Mouse (Mus musculus): Measurements from ENCODE around the gene Ppp1r9b. TPM values are rescaled to one million over a fixed set of nuclear protein-coding genes. Genes with fewer than 3 reads are reported as not detected.

Ppp1r9b gene
- polyA plus RNA-seq, 1 experiment from 2014 or later: 8.6 TPM

Other genes with a start within 250 kb of the Ppp1r9b start
- gene Cdc34b, start 249.3 kb upstream of the Ppp1r9b start, polyA plus RNA-seq (2014; fragmentation: Nextera tagmentation; extraction: Ambion mirVana): 0.18 TPM in 1 of 2 replicates, not detected in the other
- gene Tmem92, start 208.3 kb upstream of the Ppp1r9b start, polyA plus RNA-seq (2014; fragmentation: Nextera tagmentation; extraction: Ambion mirVana): not detected in 2 replicates
- 447 and 511 TPM in 2 replicates for gene Col1a1, start 54.8 kb upstream of the Ppp1r9b start, polyA plus RNA-seq (2014; fragmentation: Nextera tagmentation; extraction: Ambion mirVana)
- 0.24 TPM in 2 replicates for gene Hils1, start 23.4 kb upstream of the Ppp1r9b start, polyA plus RNA-seq (2014; fragmentation: Nextera tagmentation; extraction: Ambion mirVana)
- 34.6 and 36.7 TPM in 2 replicates for gene Sgca, start 14.7 kb upstream of the Ppp1r9b start, polyA plus RNA-seq (2014; fragmentation: Nextera tagmentation; extraction: Ambion mirVana)
- 8.5 and 10.1 TPM in 2 replicates for gene Samd14, start 18.8 kb downstream of the Ppp1r9b start, polyA plus RNA-seq (2014; fragmentation: Nextera tagmentation; extraction: Ambion mirVana)
- gene Pdk2, start 50.3 kb downstream of the Ppp1r9b start, polyA plus RNA-seq (2014; fragmentation: Nextera tagmentation; extraction: Ambion mirVana): 112 and 113 TPM in 2 replicates
- gene Itga3, start 85.8 kb downstream of the Ppp1r9b start, polyA plus RNA-seq (2014; fragmentation: Nextera tagmentation; extraction: Ambion mirVana): 9.4 TPM in 2 replicates
- gene Dlx3, start 129.1 kb downstream of the Ppp1r9b start, polyA plus RNA-seq (2014; fragmentation: Nextera tagmentation; extraction: Ambion mirVana): not detected in 2 replicates
- gene Dlx4, start 155.2 kb downstream of the Ppp1r9b start, polyA plus RNA-seq (2014; fragmentation: Nextera tagmentation; extraction: Ambion mirVana): not detected in 2 replicates